Mouse (Mus musculus) left cerebral cortex, adult 8-10 months (tissue): ENCODE results near the gene Olfr770. TPM values are rescaled to one million over a fixed set of nuclear protein-coding genes. Genes with fewer than 3 reads are reported as not detected.
"Not testable (repeated sequence)": the region's sequence is repeated elsewhere in the genome, so short reads cannot be mapped to it uniquely, and the experiment has no call there.

ENCODE experiments used
- DNase-seq, 2 experiments: peaks; one replicate each; pipeline ENCODE4 v3.0.0; 2022; ENCODE audit warnings: low spot score in 2 of 2
- total RNA-seq, 4 experiments: library from RNA; stranded (reverse); gene quantifications; 2 replicates each; pipeline ENCODE4 v1.2.4; 2022

Gene Olfr770
- total RNA-seq = not detected

- DNase-seq = no peak
Measured at GRCm38 (mm10) chr10:129138898-129139297, at the start of gene Olfr770. Gene Olfr770, minus strand, starts transcription at chr10:129138998.

- DNase-seq = not testable (repeated sequence)
Measured at GRCm38 (mm10) chr10:129187319-129187718, 48.5 kb upstream of the Olfr770 start, which contains the start of gene Olfr773. Gene Olfr773, minus strand, starts transcription at chr10:129187419.

GRCm38 (mm10) chr10:129177821-129178220 lies 39.0 kb upstream of the Olfr770 start, which contains the start of gene Olfr772:
Gene Olfr772, minus strand, starts transcription at chr10:129177921.
- DNase-seq = not testable (repeated sequence)

GRCm38 (mm10) chr10:129164651-129165050 lies 25.9 kb upstream of the Olfr770 start, which contains the start of gene Olfr771:
Gene Olfr771, minus strand, starts transcription at chr10:129164751.
- no peak for DNase-seq

GRCm38 (mm10) chr10:129117761-129118160 lies 21.0 kb downstream of the Olfr770 start, which contains the start of gene Olfr769:
Gene Olfr769, minus strand, starts transcription at chr10:129117861.
- DNase-seq = no peak

- no peak for DNase-seq
Measured at GRCm38 (mm10) chr10:129115146-129115545, 23.7 kb downstream of the Olfr770 start.

- no peak for DNase-seq
Measured at GRCm38 (mm10) chr10:129101231-129101630, 37.6 kb downstream of the Olfr770 start.

- no peak for DNase-seq
Measured at GRCm38 (mm10) chr10:129099275-129099674, 39.5 kb downstream of the Olfr770 start, which contains the start of gene Olfr768. Gene Olfr768, minus strand, starts transcription at chr10:129099375.

GRCm38 (mm10) chr10:129082810-129083209 lies 56.0 kb downstream of the Olfr770 start, which contains the start of gene Olfr767:
Gene Olfr767, minus strand, starts transcription at chr10:129082910.
- not testable (repeated sequence) for DNase-seq

Other genes with a start within 250 kb of the Olfr770 start
- gene Gdf11, start 247.3 kb downstream of the Olfr770 start, total RNA-seq = 10 to 100 TPM; 13.3 to 15.2 (median 13.9) TPM
- 100 to 1,000 TPM in 2 of 4 experiments, 10 to 100 TPM in 2; 67.2 to 139 (median 94.1) TPM for gene Cd63, start 238.0 kb downstream of the Olfr770 start, total RNA-seq
- gene Rdh5, start 216.1 kb downstream of the Olfr770 start, total RNA-seq = 10 to 100 TPM in 2 of 4 experiments, 1 to 10 TPM in 2; 5.0 to 12.3 (median 8.9) TPM
- gene Bloc1s1, start 215.0 kb downstream of the Olfr770 start, total RNA-seq = 100 to 1,000 TPM in 1 of 4 experiments, 10 to 100 TPM in 3; 83.3 to 106 (median 89.5) TPM
- 10 to 100 TPM; 12.6 to 15.5 (median 13.9) TPM for gene Itga7, start 205.2 kb downstream of the Olfr770 start, total RNA-seq
- gene Mettl7b, start 178.0 kb downstream of the Olfr770 start, total RNA-seq = not detected
- not detected for gene Olfr9, start 149.6 kb downstream of the Olfr770 start, total RNA-seq
- not detected for gene Olfr763, start 128.2 kb downstream of the Olfr770 start, total RNA-seq
- gene Olfr764-ps1, start 99.1 kb downstream of the Olfr770 start, total RNA-seq = not detected
- gene Olfr765, start 89.0 kb downstream of the Olfr770 start, total RNA-seq = not detected
- gene Olfr766-ps1, start 70.0 kb downstream of the Olfr770 start, total RNA-seq = not detected
- gene Olfr767, start 56.1 kb downstream of the Olfr770 start, total RNA-seq = not detected
- not detected for gene Olfr768, start 39.6 kb downstream of the Olfr770 start, total RNA-seq
- gene Olfr769, start 21.1 kb downstream of the Olfr770 start, total RNA-seq = not detected
- not detected for gene Olfr771, start 25.8 kb upstream of the Olfr770 start, total RNA-seq
- gene Olfr772, start 38.9 kb upstream of the Olfr770 start, total RNA-seq = not detected
- gene Olfr773, start 48.4 kb upstream of the Olfr770 start, total RNA-seq = not detected
- not detected for gene Olfr774, start 97.2 kb upstream of the Olfr770 start, total RNA-seq
- gene Olfr775, start 109.4 kb upstream of the Olfr770 start, total RNA-seq = not detected
- gene Olfr776, start 120.1 kb upstream of the Olfr770 start, total RNA-seq = not detected
- gene Olfr777, start 132.5 kb upstream of the Olfr770 start, total RNA-seq = not detected
- not detected for gene Olfr780, start 179.1 kb upstream of the Olfr770 start, total RNA-seq
- gene Olfr781, start 189.9 kb upstream of the Olfr770 start, total RNA-seq = not detected
- gene Olfr782, start 209.9 kb upstream of the Olfr770 start, total RNA-seq = not detected
- under 1 TPM; 0.12 to 0.26 (median 0.16) TPM for gene Olfr784, start 245.1 kb upstream of the Olfr770 start, total RNA-seq